ENCODE assay signal across 9 mouse cellular contexts in the genomic region with DNA sequence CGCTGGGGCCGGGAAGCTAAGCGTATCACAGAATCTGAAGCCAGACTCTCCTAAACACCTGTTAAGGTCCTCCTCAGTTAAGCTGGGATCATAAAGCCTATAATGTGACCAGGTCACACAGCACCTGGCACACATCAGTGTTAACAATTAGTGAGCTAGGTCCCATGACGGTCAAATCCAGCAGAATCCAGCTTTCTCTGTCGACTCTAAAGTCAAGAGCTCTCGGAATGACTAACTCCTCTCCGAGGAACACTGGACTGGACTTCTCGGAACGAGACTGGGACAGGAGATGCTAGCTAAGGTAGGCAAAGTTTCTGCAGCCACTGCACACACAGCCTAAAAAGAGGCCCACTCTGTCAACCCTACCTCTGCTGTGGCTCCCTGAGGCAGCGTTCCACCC. TPM values are rescaled to one million over a fixed set of nuclear protein-coding genes. Genes with fewer than 3 reads are reported as not detected.
DNase-seq lines count a peak whose midpoint lies in the region; ATAC-seq and TF ChIP-seq lines count a peak whose summit lies in the region.
"Had no signal": no experiment of that assay in that cellular context is flagged by ENCODE, and none has a peak within 500 bp of the region (broad histone marks: within the 10 kb centered on the region; RNA-seq: fewer than 3 reads in every experiment).

No protein-coding gene starts in this region.

- DNase-seq in heart, embryonic 10.5 days (ENCODE audit: low spot score), result no peak
- no peak for DNase-seq in heart, postnatal 25 days (ENCODE audit: low spot score)
- no peak for DNase-seq in kidney, postnatal 0 days (ENCODE audit: low spot score)
- DNase-seq in B cell, adult 2 months, result no peak
- no peak for DNase-seq in cerebellum, adult 11-12 months
- DNase-seq in adrenal gland, postnatal 10 days, result no peak

- H3K36me3 ChIP-seq in heart, embryonic 10.5 days, result no peaks in the 10 kb centered on the region
- H3K36me3 ChIP-seq in forebrain, embryonic 15.5 days, result no peaks in the 10 kb centered on the region
- H3K36me3 ChIP-seq in kidney, postnatal 0 days (ENCODE audit: insufficient read depth, low read length), result no peaks in the 10 kb centered on the region
- no peaks in the 10 kb centered on the region for H3K36me3 ChIP-seq in neural tube, embryonic 12.5 days

- H3K9ac ChIP-seq in forebrain, embryonic 15.5 days (replicated peaks), result peak overlapping the region; percentile 87
- H3K9ac ChIP-seq in kidney, postnatal 0 days (ENCODE audit: low read depth, low read length), result no peak overlapping the region
- H3K9ac ChIP-seq in neural tube, embryonic 12.5 days, result peak overlapping the region; percentile 99

- H3K4me2 ChIP-seq in forebrain, embryonic 15.5 days (replicated peaks), result peak overlapping the region; percentile 63
- peak overlapping the region; percentile 97 for H3K4me2 ChIP-seq in kidney, postnatal 0 days (ENCODE audit: low read length)
- peak overlapping the region; percentile 75 for H3K4me2 ChIP-seq in neural tube, embryonic 12.5 days (replicated peaks)

- H3K4me3 ChIP-seq in heart, embryonic 10.5 days, result peak overlapping the region; percentile 87
- peak overlapping the region; percentile 74 for H3K4me3 ChIP-seq in forebrain, embryonic 15.5 days
- H3K4me3 ChIP-seq in kidney, postnatal 0 days (replicated peaks; ENCODE audit: low read depth, low read length), result no peak overlapping the region
- H3K4me3 ChIP-seq in neural tube, embryonic 12.5 days, result peak overlapping the region; percentile 94

- H3K27ac ChIP-seq in heart, embryonic 10.5 days, result no peak overlapping the region
- no peak overlapping the region for H3K27ac ChIP-seq in forebrain, embryonic 15.5 days (replicated peaks)
- no peak overlapping the region for H3K27ac ChIP-seq in kidney, postnatal 0 days
- no peak overlapping the region for H3K27ac ChIP-seq in neural tube, embryonic 12.5 days
- H3K27ac ChIP-seq: macrophage had no signal

- WGBS in heart, embryonic 10.5 days, result 74% methylated on average over 10 of the region's 10 CpGs
- WGBS in forebrain, embryonic 15.5 days, result 81% methylated on average over 10 of the region's 10 CpGs
- 31% methylated on average over 10 of the region's 10 CpGs for WGBS in kidney, postnatal 0 days
- 67% methylated on average over 10 of the region's 10 CpGs for WGBS in neural tube, embryonic 12.5 days

- peaks cover 22% of the 10 kb centered on the region for H3K4me1 ChIP-seq in heart, embryonic 10.5 days
- peaks cover 33% of the 10 kb centered on the region for H3K4me1 ChIP-seq in forebrain, embryonic 15.5 days
- H3K4me1 ChIP-seq in kidney, postnatal 0 days (replicated peaks; ENCODE audit: insufficient read depth, low read length), result peaks cover 15% of the 10 kb centered on the region; the same call in 1 of the 2 replicates
- H3K4me1 ChIP-seq in neural tube, embryonic 12.5 days, result peaks cover 47% of the 10 kb centered on the region

- H3K27me3 ChIP-seq in heart, embryonic 10.5 days (ENCODE audit: insufficient read depth, poor library complexity, severe bottlenecking), result 0 out of 2 replicates have a peak, but pooled peaks cover 7% of the 10 kb centered on the region
- H3K27me3 ChIP-seq in forebrain, embryonic 15.5 days, result no peaks in the 10 kb centered on the region
- H3K27me3 ChIP-seq in kidney, postnatal 0 days (ENCODE audit: insufficient read depth, low read length), result no peaks in the 10 kb centered on the region
- H3K27me3 ChIP-seq in neural tube, embryonic 12.5 days (replicated peaks), result no peaks in the 10 kb centered on the region

- no peak for ATAC-seq in forebrain, embryonic 15.5 days (replicated peaks)
- no peak for ATAC-seq in kidney, postnatal 0 days (replicated peaks; ENCODE audit: low FRiP score, low read depth)
- ATAC-seq in neural tube, embryonic 12.5 days (ENCODE audit: low FRiP score, low read depth), result no peak

- H3K9me3 ChIP-seq in heart, embryonic 10.5 days, result no peaks in the 10 kb centered on the region
- H3K9me3 ChIP-seq in forebrain, embryonic 15.5 days, result no peaks in the 10 kb centered on the region
- no peaks in the 10 kb centered on the region for H3K9me3 ChIP-seq in kidney, postnatal 0 days (replicated peaks; ENCODE audit: low read length)
- no peaks in the 10 kb centered on the region for H3K9me3 ChIP-seq in neural tube, embryonic 12.5 days

- intact Hi-C loops in heart, postnatal 25 days (cut with DNase I), result no loop called here

- no peak for TF ChIP-seq CTCF in kidney, postnatal 0 days (IDR thresholded peaks at IDR 0.05; ENCODE audit: low read depth)

RNA-seq across cellular contexts. Expression of a gene that starts 1.7 kb away (rescaled TPM):
- polyA plus RNA-seq in heart, embryonic 10.5 days (2016; fragmentation: Nextera tagmentation; extraction: Ambion mirVana), result 2.2 and 5.0 TPM in 2 replicates
- total RNA-seq in heart, postnatal 25 days (2021), result 1 to 10 TPM; 1.2 to 1.7 TPM
- polyA plus RNA-seq in forebrain, embryonic 15.5 days (2015; fragmentation: Nextera tagmentation; extraction: Ambion mirVana), result 17.6 and 18.4 TPM in 2 replicates
- polyA plus RNA-seq in kidney, postnatal 0 days (2015; fragmentation: Nextera tagmentation; extraction: Ambion mirVana), result 3.4 and 3.5 TPM in 2 replicates
- 12.4 and 13.3 TPM in 2 replicates for polyA plus RNA-seq in neural tube, embryonic 12.5 days (2016; fragmentation: Nextera tagmentation; extraction: Ambion mirVana)
- 1 to 10 TPM; 4.1 to 5.1 TPM for total RNA-seq in adrenal gland, postnatal 10 days (2021)

RNA-seq across cellular contexts. Expression of a gene that starts 46.9 kb away (rescaled TPM):
- polyA plus RNA-seq in heart, embryonic 10.5 days (2016; fragmentation: Nextera tagmentation; extraction: Ambion mirVana), result 11.9 and 13.4 TPM in 2 replicates
- 1 to 10 TPM; 1.6 to 2.4 TPM for total RNA-seq in heart, postnatal 25 days (2021)
- polyA plus RNA-seq in forebrain, embryonic 15.5 days (2015; fragmentation: Nextera tagmentation; extraction: Ambion mirVana), result 6.6 and 6.8 TPM in 2 replicates
- 4.9 and 5.3 TPM in 2 replicates for polyA plus RNA-seq in kidney, postnatal 0 days (2015; fragmentation: Nextera tagmentation; extraction: Ambion mirVana)
- 12.9 and 14.9 TPM in 2 replicates for polyA plus RNA-seq in neural tube, embryonic 12.5 days (2016; fragmentation: Nextera tagmentation; extraction: Ambion mirVana)
- total RNA-seq in adrenal gland, postnatal 10 days (2021), result 1 to 10 TPM; 4.3 to 6.0 TPM
